Mouse (Mus musculus) cerebellum, adult 18-20 months (tissue): ENCODE measurements at regions not wholly inside any gene's neighbourhood (a gene's known extent, or its start where the extent isn't known, plus 50 kb on each side); places are given as distances from the start of the nearest gene placed in this dataset.
A peak's percentile ranks its signal among the peaks of the same experiment; 100 is the strongest.

ENCODE experiments used
- DNase-seq, 2 experiments: peaks; one replicate each; pipeline ENCODE4 v3.0.0; 2021

- no peak for DNase-seq
Measured at GRCm38 (mm10) chr9:24952516-24952915, 136.7 kb upstream of the Gm10181 start.

- DNase-seq, result no peak
Measured at GRCm38 (mm10) chr9:24955641-24956040, 133.6 kb upstream of the Gm10181 start.

- DNase-seq, result no peak
Measured at GRCm38 (mm10) chr9:24956566-24956965, 132.7 kb upstream of the Gm10181 start.

GRCm38 (mm10) chr9:24963290-24963689 is 125.9 kb upstream of the Gm10181 start:
- no peak for DNase-seq

GRCm38 (mm10) chr9:24967571-24967970 is 121.7 kb upstream of the Gm10181 start:
- DNase-seq, result no peak

GRCm38 (mm10) chr9:24974021-24974741 is 115.0 kb upstream of the Gm10181 start:
- DNase-seq, result no peak

GRCm38 (mm10) chr9:24982796-24983195 is 106.4 kb upstream of the Gm10181 start:
- no peak for DNase-seq

- no peak for DNase-seq
Measured at GRCm38 (mm10) chr9:24994491-24994890, 94.7 kb upstream of the Gm10181 start.

- no peak for DNase-seq
Measured at GRCm38 (mm10) chr9:25021095-25021691, 68.0 kb upstream of the Gm10181 start.

GRCm38 (mm10) chr9:25022439-25022838 is 66.8 kb upstream of the Gm10181 start:
- DNase-seq, result no peak

GRCm38 (mm10) chr9:25024486-25024885 is 64.7 kb upstream of the Gm10181 start:
- no peak for DNase-seq

- peak; percentile 32 to 49 for DNase-seq
Measured at GRCm38 (mm10) chr9:25027581-25027980, 61.6 kb upstream of the Gm10181 start.

GRCm38 (mm10) chr9:25028305-25028704 is 60.9 kb upstream of the Gm10181 start:
- DNase-seq, result no peak

- DNase-seq, result no peak
Measured at GRCm38 (mm10) chr9:25031466-25031865, 57.8 kb upstream of the Gm10181 start.
